Mouse (Mus musculus) kidney, embryonic 15.5 days (tissue): ENCODE results near the gene Lingo3. TPM values are rescaled to one million over a fixed set of nuclear protein-coding genes. Genes with fewer than 3 reads are reported as not detected.
"Not testable (repeated sequence)": the region's sequence is repeated elsewhere in the genome, so short reads cannot be mapped to it uniquely, and the experiment has no call there.

Source experiments
- ATAC-seq: fragments of 200-750 bp; cut with Nextera tagmentation; replicated peaks from 2 replicates; pipeline ENCODE4 v1.8.0; 2017; ENCODE audit warnings: moderate TSS enrichment; ENCODE audit not compliant: low FRiP score
- H3K27ac ChIP-seq: fragments of 300-500 bp; sonication (generic); 2 replicates; pipeline ENCODE4 v1.5.1; 2015; ENCODE audit warnings: mild to moderate bottlenecking, inconsistent platforms
- H3K27me3 ChIP-seq: fragments of 300-500 bp; sonication (generic); 2 replicates; pipeline ENCODE4 v1.6.1; 2015; ENCODE audit warnings: inconsistent platforms
- H3K36me3 ChIP-seq: fragments of 300-500 bp; sonication (generic); 2 replicates; pipeline ENCODE4 v1.6.1; 2015; ENCODE audit warnings: inconsistent platforms
- H3K4me1 ChIP-seq: fragments of 300-500 bp; sonication (generic); 2 replicates; pipeline ENCODE4 v1.6.1; 2015; ENCODE audit warnings: inconsistent platforms
- H3K4me2 ChIP-seq: fragments of 300-500 bp; sonication (generic); 2 replicates; pipeline ENCODE4 v1.6.1; 2015; ENCODE audit warnings: moderate library complexity, mild to moderate bottlenecking, inconsistent platforms
- H3K4me3 ChIP-seq: fragments of 300-500 bp; sonication (generic); replicated peaks from 2 replicates; pipeline ENCODE4 v1.5.1; 2015; ENCODE audit warnings: mild to moderate bottlenecking, inconsistent platforms
- H3K9ac ChIP-seq: fragments of 300-500 bp; sonication (generic); 2 replicates; pipeline ENCODE4 v1.6.1; 2015; ENCODE audit warnings: mild to moderate bottlenecking, inconsistent platforms
- H3K9me3 ChIP-seq: fragments of 300-500 bp; sonication (generic); replicated peaks from 2 replicates; pipeline ENCODE4 v1.6.1; 2016; ENCODE audit warnings: inconsistent platforms
- WGBS: fragments of 180-500 bp; shearing (Covaris S2); methylation state at CpG from one replicate; pipeline ENCODE4 v1.1.7; 2015; ENCODE audit warnings: mixed read lengths; 5-methylcytosine and 5-hydroxymethylcytosine counted together
- polyA plus RNA-seq: library from polyadenylated mRNA; unstranded; fragments of >200 nt; fragmentation: Nextera tagmentation; extraction: Ambion mirVana; gene quantifications from 2 replicates; pipeline ENCODE4 v1.2.1, GENCODE M21; 2015

Gene Lingo3
- polyA plus RNA-seq, 1 experiment from 2014 or later = 0.83 TPM

DNA sequence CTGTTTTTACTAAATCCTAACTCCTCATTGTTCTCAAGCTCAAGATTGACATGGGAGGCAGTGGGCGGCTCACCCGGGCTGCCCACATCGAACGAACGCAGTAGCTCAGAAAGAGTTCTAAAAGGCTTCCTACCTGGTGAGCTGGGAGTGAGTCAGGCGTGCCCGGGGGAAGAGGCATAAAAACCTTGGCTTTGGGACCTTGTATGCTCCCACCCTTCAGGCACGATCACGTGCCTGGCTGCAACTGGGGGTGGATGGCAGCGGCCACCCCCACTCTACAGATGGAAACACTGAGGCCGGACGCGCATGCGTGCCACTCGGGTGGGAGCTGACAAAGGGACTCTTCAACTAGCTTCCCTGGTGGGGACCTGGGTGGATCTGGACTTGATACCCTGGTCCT lies 1.5 kb downstream of the Lingo3 start:
- H3K9me3 ChIP-seq = no peaks in the 10 kb centered on the region
- H3K4me2 ChIP-seq = no peak overlapping the region
- peaks cover 20% of the 10 kb centered on the region for H3K4me1 ChIP-seq
- H3K27me3 ChIP-seq = peaks cover 70% of the 10 kb centered on the region
- H3K9ac ChIP-seq = no peak overlapping the region
- 81% methylated on average over 15 of the region's 15 CpGs for WGBS
- H3K4me3 ChIP-seq = no peak overlapping the region
- H3K27ac ChIP-seq = no peak overlapping the region
- ATAC-seq = no peak
- no peaks in the 10 kb centered on the region for H3K36me3 ChIP-seq

DNA sequence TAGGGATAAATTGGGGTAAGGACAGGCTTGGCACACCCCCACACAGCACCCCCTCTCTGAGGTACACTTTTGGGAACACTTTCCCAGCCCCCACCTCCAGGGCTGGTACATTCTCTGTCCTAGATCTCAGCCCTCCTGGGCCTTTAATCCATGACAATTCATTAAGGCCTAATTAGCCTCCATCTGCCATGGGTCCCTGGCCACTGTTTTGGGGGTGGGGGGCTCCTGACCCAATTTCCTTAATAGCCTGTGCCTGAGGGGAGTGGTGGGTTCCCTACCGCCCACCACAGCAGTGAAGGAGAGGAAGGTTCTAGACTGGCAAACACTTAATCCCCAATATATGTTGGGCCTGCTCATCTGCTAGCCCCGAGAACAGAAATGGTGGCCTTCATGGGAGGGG lies 2.2 kb downstream of the Lingo3 start:
- H3K4me1 ChIP-seq = peaks cover 24% of the 10 kb centered on the region
- ATAC-seq = no peak
- H3K4me2 ChIP-seq = no peak overlapping the region
- H3K36me3 ChIP-seq = no peaks in the 10 kb centered on the region
- H3K27me3 ChIP-seq = peaks cover 76% of the 10 kb centered on the region
- no peak overlapping the region for H3K9ac ChIP-seq
- no peak overlapping the region for H3K27ac ChIP-seq
- H3K9me3 ChIP-seq = no peaks in the 10 kb centered on the region
- 78% methylated on average over 2 of the region's 2 CpGs for WGBS
- no peak overlapping the region for H3K4me3 ChIP-seq

DNA sequence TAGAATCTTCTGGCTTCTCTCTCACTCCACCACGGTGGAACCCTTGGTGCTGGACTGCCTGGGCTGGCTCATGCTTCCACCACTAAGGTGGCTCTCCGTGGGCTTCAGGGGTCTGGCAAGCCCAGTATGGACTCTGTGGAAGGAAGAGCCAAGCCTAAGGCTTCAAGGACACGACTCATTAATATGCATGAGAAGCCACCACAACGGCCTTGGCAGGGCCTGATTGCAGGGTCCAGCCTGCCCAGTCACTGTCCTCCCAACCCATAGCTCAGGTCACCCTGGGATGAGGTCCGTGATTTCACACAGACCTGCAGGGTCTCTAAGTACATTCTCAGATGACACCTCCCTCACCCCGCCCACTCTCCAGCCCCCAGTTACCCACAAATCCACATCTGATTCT lies 4.0 kb downstream of the Lingo3 start:
- Histone ChIP-seq H3K27ac (no peak overlapping the region), H3K9ac (no peak overlapping the region), H3K4me3 (no peak overlapping the region), H3K4me2 (no peak overlapping the region), H3K9me3 (no peaks in the 10 kb centered on the region), H3K27me3 (peaks cover 83% of the 10 kb centered on the region), H3K36me3 (no peaks in the 10 kb centered on the region), H3K4me1 (peaks cover 32% of the 10 kb centered on the region)
- ATAC-seq = no peak
- WGBS = 60% methylated on average over 6 of the region's 6 CpGs

DNA sequence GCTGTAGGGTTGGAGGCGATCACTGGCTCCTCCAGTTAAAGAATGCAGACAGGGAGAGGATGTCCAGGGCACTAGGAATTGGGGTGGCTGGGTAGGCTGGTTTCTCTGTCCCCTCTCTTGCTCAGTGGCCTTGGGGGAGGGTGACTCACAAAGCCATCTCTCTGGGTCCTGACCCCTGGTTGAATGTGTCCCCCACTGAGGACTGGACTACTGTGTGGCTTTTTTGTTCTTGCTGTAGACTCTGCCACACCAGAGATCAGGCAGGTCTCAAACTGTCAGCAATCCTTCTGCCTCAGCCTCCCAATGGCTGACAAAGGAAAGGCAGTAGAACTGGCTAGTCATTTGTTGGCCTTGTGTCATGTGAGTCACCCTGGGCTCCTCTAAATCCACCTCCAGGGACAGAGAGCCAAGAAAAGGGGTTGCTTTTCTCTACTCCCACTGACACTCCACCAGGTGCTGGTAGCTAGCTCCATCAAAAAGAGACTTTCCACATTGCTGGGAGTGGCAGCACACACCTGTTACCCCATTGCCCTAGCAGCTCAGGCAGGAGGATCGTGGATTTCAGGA lies 5.4 kb downstream of the Lingo3 start:
- no peak overlapping the region for H3K9ac ChIP-seq
- H3K4me2 ChIP-seq = no peak overlapping the region
- H3K27ac ChIP-seq = no peak overlapping the region
- peaks cover 23% of the 10 kb centered on the region for H3K4me1 ChIP-seq
- no peak overlapping the region for H3K4me3 ChIP-seq
- H3K27me3 ChIP-seq = peaks cover 83% of the 10 kb centered on the region
- H3K36me3 ChIP-seq = no peaks in the 10 kb centered on the region
- WGBS = 66% methylated on average over 2 of the region's 2 CpGs
- no peak for ATAC-seq
- H3K9me3 ChIP-seq = 0 out of 2 replicates have a peak, but pooled peaks cover 4% of the 10 kb centered on the region

DNA sequence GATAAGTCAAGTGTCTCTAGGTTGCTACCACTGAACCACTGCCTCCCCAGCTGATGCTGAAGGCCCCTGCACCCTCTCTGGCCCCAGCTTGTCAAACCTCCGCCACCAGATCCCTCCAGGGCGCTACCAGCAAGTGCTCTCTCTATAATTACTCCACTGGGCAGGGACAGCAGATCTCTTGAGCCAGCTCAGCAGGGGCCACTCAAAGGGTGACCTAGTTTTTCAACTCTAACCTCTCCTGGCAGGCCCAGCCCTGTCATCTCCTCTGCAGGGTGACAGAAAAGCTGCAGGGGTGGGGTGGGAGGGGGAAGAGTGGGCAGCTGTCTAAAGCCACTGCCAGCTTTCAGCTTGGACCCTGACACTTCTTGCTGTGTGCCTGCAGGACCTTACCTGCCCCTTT lies 6.0 kb downstream of the Lingo3 start:
- WGBS = 13% methylated on average over 2 of the region's 2 CpGs
- no peak for ATAC-seq
- H3K4me1 ChIP-seq = peaks cover 18% of the 10 kb centered on the region; the same call in 1 of the 2 replicates
- no peak overlapping the region for H3K27ac ChIP-seq
- H3K36me3 ChIP-seq = no peaks in the 10 kb centered on the region
- H3K9ac ChIP-seq = no peak overlapping the region
- 0 out of 2 replicates have a peak, but pooled peaks cover 4% of the 10 kb centered on the region for H3K9me3 ChIP-seq
- peaks cover 82% of the 10 kb centered on the region for H3K27me3 ChIP-seq
- no peak overlapping the region for H3K4me3 ChIP-seq
- no peak overlapping the region for H3K4me2 ChIP-seq

DNA sequence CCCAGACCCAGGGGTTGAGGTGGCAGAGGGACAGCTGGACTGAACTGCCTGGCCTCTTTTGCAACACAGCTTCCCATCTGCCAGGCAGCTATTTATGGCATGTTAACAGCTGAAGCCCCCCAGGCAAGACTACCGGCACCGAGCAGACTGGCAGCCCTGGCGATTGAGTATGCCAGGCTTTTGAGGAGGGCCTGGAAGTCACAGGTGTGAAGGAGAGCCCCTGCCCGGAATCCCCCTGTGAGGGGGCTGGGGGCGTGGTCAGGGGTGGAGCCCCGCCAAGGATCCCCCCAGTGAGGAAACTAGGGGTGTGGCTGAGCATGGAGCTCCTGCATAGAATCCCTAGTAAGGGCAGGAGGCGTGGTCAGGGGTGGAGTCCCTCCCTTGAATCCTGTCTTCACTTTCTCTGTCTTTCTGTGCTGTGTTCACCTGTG lies 6.9 kb downstream of the Lingo3 start:
- no peak for ATAC-seq
- H3K9me3 ChIP-seq = 0 out of 2 replicates have a peak, but pooled peaks cover 4% of the 10 kb centered on the region
- H3K36me3 ChIP-seq = no peaks in the 10 kb centered on the region
- peaks cover 18% of the 10 kb centered on the region; the same call in 1 of the 2 replicates for H3K4me1 ChIP-seq
- H3K4me2 ChIP-seq = no peak overlapping the region
- H3K4me3 ChIP-seq = no peak overlapping the region
- peaks cover 73% of the 10 kb centered on the region for H3K27me3 ChIP-seq
- 49% methylated on average over 7 of the region's 7 CpGs for WGBS
- no peak overlapping the region for H3K27ac ChIP-seq
- no peak overlapping the region for H3K9ac ChIP-seq

DNA sequence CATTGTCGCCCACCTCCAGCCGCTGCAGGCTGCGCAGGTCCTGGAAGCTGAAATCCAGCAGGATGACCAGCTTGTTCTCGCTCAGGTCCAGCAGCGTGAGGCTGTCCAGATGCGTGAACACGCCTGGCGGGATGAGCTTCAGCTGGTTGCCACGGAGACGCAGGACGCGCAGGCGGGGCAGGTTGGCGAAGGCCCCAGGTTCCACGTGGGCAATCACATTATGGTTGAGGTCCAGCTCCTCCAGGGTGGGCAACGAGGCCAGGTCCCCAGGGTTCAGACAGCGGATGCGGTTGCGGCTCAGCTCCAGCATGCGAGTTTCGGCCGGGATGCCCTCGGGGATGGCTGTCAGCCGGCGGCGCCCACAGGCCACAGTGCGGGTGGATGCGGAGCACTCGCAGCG lies 8.2 kb downstream of the Lingo3 start:
- Histone ChIP-seq H3K4me3 (no peak overlapping the region), H3K4me2 (no peak overlapping the region), H3K4me1 (peaks cover 27% of the 10 kb centered on the region), H3K36me3 (peaks cover 3% of the 10 kb centered on the region), H3K27ac (no peak overlapping the region), H3K9me3 (0 out of 2 replicates have a peak, but pooled peaks cover 4% of the 10 kb centered on the region), H3K9ac (no peak overlapping the region), H3K27me3 (peaks cover 61% of the 10 kb centered on the region)
- 58% methylated on average over 30 of the region's 30 CpGs for WGBS
- ATAC-seq = no peak

DNA sequence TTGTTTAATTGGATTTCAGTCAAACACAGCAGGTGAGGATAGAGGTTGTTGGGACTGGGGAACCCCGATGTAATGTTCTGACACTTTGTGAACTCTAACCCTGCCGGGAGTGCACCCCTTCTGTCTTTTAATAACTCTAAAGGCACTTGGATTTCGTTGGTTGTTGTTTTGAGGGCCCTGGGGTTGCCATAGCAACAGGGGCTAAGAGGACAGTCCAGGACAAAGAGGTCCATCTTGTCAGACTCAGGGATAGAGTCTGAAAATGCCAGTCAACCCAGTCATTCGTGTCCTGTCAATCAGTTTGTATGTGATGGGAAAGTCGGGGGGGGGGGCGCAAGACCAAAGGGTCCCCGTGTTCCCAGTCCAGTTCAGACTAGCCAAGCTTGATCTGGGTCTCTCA lies 11.0 kb downstream of the Lingo3 start:
- Histone ChIP-seq H3K9ac (no peak overlapping the region), H3K4me1 (peaks cover 51% of the 10 kb centered on the region), H3K4me3 (no peak overlapping the region), H3K27ac (no peak overlapping the region), H3K27me3 (peaks cover 48% of the 10 kb centered on the region), H3K9me3 (0 out of 2 replicates have a peak, but pooled peaks cover 4% of the 10 kb centered on the region), H3K36me3 (peaks cover 25% of the 10 kb centered on the region), H3K4me2 (no peak overlapping the region)
- ATAC-seq = no peak
- WGBS = 77% methylated on average over 7 of the region's 7 CpGs

DNA sequence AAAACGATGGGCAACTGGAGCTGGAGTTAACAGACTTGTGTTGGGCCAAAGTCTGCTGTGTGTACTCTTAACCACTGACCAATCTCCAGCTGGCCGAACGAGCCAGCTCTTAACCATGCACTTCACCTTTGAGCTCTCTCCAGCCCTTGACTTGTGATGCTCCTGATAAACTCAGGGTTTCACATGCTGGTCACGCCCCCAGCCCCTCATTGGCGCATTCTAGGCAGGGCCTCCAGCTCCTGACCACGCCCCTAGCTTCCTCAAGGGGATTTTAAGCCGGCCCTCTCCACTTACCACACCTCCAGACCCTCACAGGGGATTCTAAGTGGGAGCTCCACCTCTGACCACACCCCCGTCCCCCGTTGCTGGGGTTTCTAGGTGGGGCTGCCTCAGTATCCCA lies 12.7 kb downstream of the Lingo3 start:
- 0 out of 2 replicates have a peak, but pooled peaks have one; percentile 3 for ATAC-seq

DNA sequence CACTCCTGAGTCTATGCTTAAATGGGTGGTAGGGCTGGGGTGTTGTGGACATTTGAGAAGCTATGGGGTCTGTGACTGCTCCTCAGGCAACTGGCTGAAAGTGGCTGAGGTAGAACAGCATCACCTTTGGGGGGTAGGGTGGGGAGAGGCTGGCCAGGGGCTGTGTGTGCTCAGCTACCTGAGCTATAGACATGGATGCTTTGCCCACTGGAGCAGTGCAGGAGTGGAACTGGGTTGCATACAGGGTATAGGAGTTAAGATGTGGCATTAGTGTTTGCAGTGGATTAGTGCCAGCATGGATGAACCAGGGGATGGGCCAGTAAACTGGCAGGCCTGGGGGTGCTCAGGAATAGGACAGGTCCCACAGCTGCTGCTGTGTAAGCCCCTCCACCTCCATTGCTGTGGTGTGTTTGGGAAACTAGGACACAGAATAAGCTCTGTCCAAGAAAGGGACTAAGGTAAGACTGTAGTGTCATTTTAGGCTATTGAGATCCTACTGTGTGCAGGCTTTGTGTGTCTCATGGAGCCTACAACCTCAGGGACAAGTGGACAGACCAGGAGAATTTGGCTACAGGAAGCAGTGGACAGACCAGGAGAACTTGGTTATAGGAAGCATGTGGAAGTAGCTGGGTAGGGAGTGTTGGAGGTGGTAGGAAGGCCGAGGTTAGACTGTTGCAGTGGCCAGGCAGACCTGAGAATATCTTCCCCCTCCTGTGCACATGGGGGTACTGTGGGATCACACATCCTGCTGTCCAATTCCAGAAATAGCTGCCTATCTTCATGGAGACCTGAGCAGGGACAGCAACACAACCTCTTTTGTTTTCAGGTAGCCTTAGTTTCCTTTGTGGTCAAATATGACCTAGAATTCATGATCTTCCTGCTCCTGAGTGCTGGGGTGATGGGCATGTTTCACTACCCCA lies 14.2 kb downstream of the Lingo3 start:
- H3K4me2 ChIP-seq = no peak overlapping the region
- H3K27me3 ChIP-seq = peaks cover 16% of the 10 kb centered on the region
- no peak overlapping the region for H3K4me3 ChIP-seq
- no peak for ATAC-seq
- peaks cover 25% of the 10 kb centered on the region for H3K36me3 ChIP-seq
- peaks cover 43% of the 10 kb centered on the region for H3K4me1 ChIP-seq
- H3K9me3 ChIP-seq = 0 out of 2 replicates have a peak, but pooled peaks cover 4% of the 10 kb centered on the region
- whole genome bisulfite sequencing = 64% methylated on average over 1 of the region's 1 CpGs
- H3K9ac ChIP-seq = no peak overlapping the region
- peak overlapping the region; percentile 66; the same call in 1 of the 2 replicates for H3K27ac ChIP-seq

More for the DNA sequence above, 12.7 kb downstream of the Lingo3 start:
- Histone ChIP-seq H3K4me3 (peak overlapping the region; percentile 10; the same call in 1 of the 2 replicates), H3K27me3 (peaks cover 31% of the 10 kb centered on the region), H3K4me1 (peaks cover 49% of the 10 kb centered on the region), H3K4me2 (peak overlapping the region; percentile 4; the same call in 1 of the 2 replicates), H3K9me3 (0 out of 2 replicates have a peak, but pooled peaks cover 4% of the 10 kb centered on the region), H3K36me3 (peaks cover 25% of the 10 kb centered on the region), H3K27ac (peak overlapping the region; percentile 66), H3K9ac (no peak overlapping the region)
- WGBS = 1% methylated on average over 9 of the region's 9 CpGs

DNA sequence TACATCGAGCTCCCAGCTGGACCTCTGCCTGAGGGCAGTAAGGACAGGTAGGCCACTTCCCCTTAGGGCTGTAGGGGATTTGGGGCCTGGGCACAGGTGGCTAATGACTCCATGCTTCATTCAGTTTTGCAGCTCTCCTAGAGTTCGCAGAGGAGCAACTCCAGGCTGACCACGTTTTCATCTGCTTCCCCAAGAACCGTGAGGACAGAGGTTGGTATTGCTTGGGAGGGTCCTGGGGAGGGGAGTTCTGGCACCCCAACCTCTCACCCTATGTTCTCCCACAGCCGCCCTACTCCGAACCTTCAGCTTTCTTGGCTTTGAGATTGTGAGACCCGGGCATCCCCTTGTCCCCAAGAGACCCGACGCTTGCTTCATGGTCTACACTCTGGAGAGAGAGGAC lies 15.3 kb downstream of the Lingo3 start:
- H3K27ac ChIP-seq, H3K9ac ChIP-seq, ATAC-seq, H3K9me3 ChIP-seq, H3K27me3 ChIP-seq: not testable (repeated sequence)
- Histone ChIP-seq H3K4me2 (peak overlapping the region; percentile 79), H3K36me3 (peaks cover 25% of the 10 kb centered on the region), H3K4me1 (peaks cover 53% of the 10 kb centered on the region), H3K4me3 (peak overlapping the region; percentile 80)
- 73% methylated on average over 9 of the region's 9 CpGs for WGBS

DNA sequence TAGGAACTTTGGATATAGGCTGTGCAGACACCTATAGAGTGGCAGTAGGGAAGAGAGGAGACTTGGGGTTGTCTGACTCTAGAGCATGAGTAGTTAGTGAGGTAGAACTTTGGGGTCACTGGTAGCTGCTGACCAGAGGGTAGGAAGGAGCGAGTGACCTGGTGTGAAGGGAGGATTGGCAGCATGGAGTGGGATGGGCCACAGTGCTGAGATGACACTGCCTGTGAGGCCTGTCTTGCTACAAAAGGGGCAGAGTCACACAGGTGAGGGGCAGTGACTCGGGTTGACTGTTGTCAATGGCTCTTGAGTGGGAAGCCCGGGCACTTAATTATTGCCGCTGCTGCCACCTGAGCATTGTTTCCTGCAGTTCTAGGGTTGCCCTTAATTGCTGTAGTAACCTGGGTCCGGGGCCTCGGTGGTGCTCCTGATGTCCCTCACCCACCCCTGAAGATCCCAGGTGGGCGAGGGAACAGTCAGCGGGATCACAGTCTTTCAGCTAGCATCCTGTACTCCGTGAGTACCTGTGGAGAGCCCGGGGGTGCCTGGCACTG lies 15.9 kb downstream of the Lingo3 start:
- H3K27me3 ChIP-seq = no peaks in the 10 kb centered on the region
- H3K4me3 ChIP-seq = peak overlapping the region; percentile 80
- H3K4me1 ChIP-seq = peaks cover 53% of the 10 kb centered on the region
- H3K9me3 ChIP-seq = no peaks in the 10 kb centered on the region
- no peak overlapping the region for H3K27ac ChIP-seq
- H3K36me3 ChIP-seq = peaks cover 25% of the 10 kb centered on the region
- WGBS = 70% methylated on average over 10 of the region's 10 CpGs
- peak overlapping the region; percentile 79 for H3K4me2 ChIP-seq
- no peak for ATAC-seq
- H3K9ac ChIP-seq = peak overlapping the region; percentile 94
